Mouse (Mus musculus) erythroblast, embryonic 14.5 days (primary cell): ENCODE results near the gene Crhr1.

Experiments
- GATA1 ChIP-seq: IDR thresholded peaks from 2 replicates; pipeline ENCODE4 v1.6.1; 2012; ENCODE audit warnings: low read length, inconsistent platforms, mixed read lengths
- TAL1 ChIP-seq: IDR thresholded peaks from 3 replicates; pipeline ENCODE4 v1.6.1; 2012; ENCODE audit warnings: low read length, inconsistent platforms, mixed read lengths

- TF ChIP-seq GATA1 (no peak), TAL1 (no peak)
These were observed 73.9 kb downstream of the Crhr1 start for GRCm38 (mm10) chr11:104206573-104206972.
